Mouse (Mus musculus) ES-E14 (cell line): ENCODE measurements around the gene Specc1l. TPM values are rescaled to one million over a fixed set of nuclear protein-coding genes. Genes with fewer than 3 reads are reported as not detected.
A peak's percentile ranks its signal among the peaks of the same experiment; 100 is the strongest.

Source experiments
- DNase-seq: peaks from one replicate; pipeline ENCODE4 v3.0.0-alpha.2; 2013; ENCODE audit warnings: low read depth, low spot score
- H3K27ac ChIP-seq: 2 replicates; pipeline ENCODE4 v1.5.1; 2012; ENCODE audit warnings: low read depth, mild to moderate bottlenecking, low read length, moderate library complexity, mixed read lengths; ENCODE audit not compliant: poor library complexity, insufficient read depth, severe bottlenecking
- H3K36me3 ChIP-seq: 2 replicates; pipeline ENCODE4 v1.6.1; 2012; ENCODE audit warnings: mild to moderate bottlenecking, low read length, moderate library complexity, mixed read lengths; ENCODE audit not compliant: control insufficient read depth, poor library complexity, insufficient read depth, severe bottlenecking
- H3K4me1 ChIP-seq, 2 experiments: fragments of 150-350 bp in 1 of 2; sonication (generic) in 1 of 2; 2 replicates each; pipeline ENCODE4 v1.6.1; 2012; ENCODE audit warnings: low read length in 2 of 2, mild to moderate bottlenecking in 1 of 2, mixed read lengths in 1 of 2; ENCODE audit not compliant: control insufficient read depth in 2 of 2, insufficient read depth in 2 of 2, poor library complexity in 1 of 2
- H3K4me3 ChIP-seq, 2 experiments: fragments of 150-350 bp in 1 of 2; sonication (generic) in 1 of 2; 2 replicates each; pipeline ENCODE4 v1.5.1; 2012; ENCODE audit warnings: low read length in 2 of 2, low read depth in 1 of 2, mild to moderate bottlenecking in 1 of 2, mixed read lengths in 1 of 2; ENCODE audit not compliant: insufficient read depth in 1 of 2, poor library complexity in 1 of 2, severe bottlenecking in 1 of 2
- H3K9ac ChIP-seq: 2 replicates; pipeline ENCODE4 v1.6.1; 2012; ENCODE audit warnings: low read depth, mild to moderate bottlenecking, low read length, mixed read lengths; ENCODE audit not compliant: poor library complexity, insufficient read depth, severe bottlenecking
- H3K9me3 ChIP-seq: fragments of 150-350 bp; sonication (generic); 2 replicates; pipeline ENCODE4 v1.6.1; 2012; ENCODE audit warnings: low read depth, mild to moderate bottlenecking, low read length; ENCODE audit not compliant: control insufficient read depth, insufficient read depth
- CHD2 ChIP-seq: IDR thresholded peaks from 2 replicates; pipeline ENCODE4 v1.6.1; 2014; ENCODE audit warnings: mild to moderate bottlenecking, low read depth, low read length, inconsistent platforms
- HCFC1 ChIP-seq: IDR thresholded peaks from 2 replicates; pipeline ENCODE4 v1.6.1; 2012; ENCODE audit warnings: low read length, inconsistent platforms, borderline replicate concordance; ENCODE audit not compliant: insufficient read depth
- MAFK ChIP-seq: IDR thresholded peaks from 2 replicates; pipeline ENCODE4 v1.6.1; 2014; ENCODE audit warnings: mild to moderate bottlenecking, low read depth, low read length, inconsistent platforms; ENCODE audit not compliant: insufficient read depth
- ZC3H11A ChIP-seq: IDR thresholded peaks from 2 replicates; pipeline ENCODE4 v1.6.1; 2012; ENCODE audit warnings: low read depth, mild to moderate bottlenecking, inconsistent platforms, low read length, borderline replicate concordance
- ZNF384 ChIP-seq: IDR thresholded peaks from 2 replicates; pipeline ENCODE4 v1.6.1; 2012; ENCODE audit warnings: low read depth, low read length, inconsistent platforms
- in situ Hi-C, 2 experiments: fragments of 600-800 bp; cut with MboI; formaldehyde crosslinking; loops; one replicate each; pipeline ENCODE4 v1.15.1; 2025; ENCODE audit warnings: low sequenced_read_pairs in 2 of 2, inconsistent platforms in 1 of 2; ENCODE audit not compliant: unreplicated experiment in 2 of 2
- total RNA-seq: library from RNA; depleted of rRNA; stranded (reverse); fragments of 300-350 nt; gene quantifications from 2 replicates; pipeline ENCODE4 v1.2.3, GENCODE M21; 2012

Specc1l gene
- total RNA-seq, 1 experiment: 23.5 TPM

GRCm38 (mm10) chr10:75328201-75328704, 116.4 kb downstream of the Specc1l start:
- Histone ChIP-seq H3K4me1 (peaks cover 0 to 3% of the 10 kb centered on the region in 2 experiments; a peak in 1 of 4 replicates), H3K36me3 (no peaks in the 10 kb centered on the region), H3K4me3 (no peak overlapping the region), H3K9ac (no peak overlapping the region), H3K27ac (no peak overlapping the region), H3K9me3 (no peaks in the 10 kb centered on the region)
- DNase-seq: no peak
- TF ChIP-seq CHD2 (no peak), ZC3H11A (no peak), HCFC1 (no peak)
- in situ Hi-C loops: no loop called here

- Histone ChIP-seq H3K4me3 (no peak overlapping the region), H3K9ac (no peak overlapping the region), H3K36me3 (no peaks in the 10 kb centered on the region), H3K9me3 (no peaks in the 10 kb centered on the region), H3K4me1 (peaks cover 0 to 4% of the 10 kb centered on the region in 2 experiments; a peak in 1 of 4 replicates), H3K27ac (no peak overlapping the region)
- DNase-seq: no peak
- TF ChIP-seq CHD2 (no peak), ZC3H11A (no peak), MAFK (no peak)
- in situ Hi-C loops: no loop called here
Observed at GRCm38 (mm10) chr10:75332268-75332667, 120.4 kb downstream of the Specc1l start.

GRCm38 (mm10) chr10:75333176-75333776, 121.4 kb downstream of the Specc1l start:
- TF ChIP-seq ZC3H11A (no peak), ZNF384 (no peak), HCFC1 (no peak), MAFK (no peak)
- no peaks in the 10 kb centered on the region for H3K36me3 ChIP-seq
- no peak overlapping the region for H3K27ac ChIP-seq
- no peaks in the 10 kb centered on the region for H3K9me3 ChIP-seq
- no peak overlapping the region for H3K9ac ChIP-seq
- no peak for DNase-seq
- in situ Hi-C loops: no loop called here
- peak overlapping the region; percentile 2 to 37; a peak in 2 of 4 replicates for H3K4me3 ChIP-seq
- H3K4me1 ChIP-seq: peaks cover 0 to 4% of the 10 kb centered on the region in 2 experiments; a peak in 1 of 4 replicates

GRCm38 (mm10) chr10:75334175-75334574, 122.3 kb downstream of the Specc1l start:
- Histone ChIP-seq H3K4me3 (no peak overlapping the region), H3K9me3 (no peaks in the 10 kb centered on the region), H3K27ac (no peak overlapping the region), H3K9ac (no peak overlapping the region), H3K36me3 (no peaks in the 10 kb centered on the region), H3K4me1 (peaks cover 0 to 4% of the 10 kb centered on the region in 2 experiments; a peak in 1 of 4 replicates)
- no peak for TF ChIP-seq HCFC1
- no peak for TF ChIP-seq ZC3H11A
- TF ChIP-seq ZNF384: no peak
- TF ChIP-seq CHD2: no peak
- TF ChIP-seq MAFK: no peak
- DNase-seq: no peak
- in situ Hi-C loops: no loop called here

- no peak overlapping the region for H3K4me3 ChIP-seq
- in situ Hi-C loops: no loop called here
- H3K4me1 ChIP-seq: peaks cover 0 to 4% of the 10 kb centered on the region in 2 experiments; a peak in 1 of 4 replicates
- no peaks in the 10 kb centered on the region for H3K9me3 ChIP-seq
- no peak overlapping the region for H3K9ac ChIP-seq
- TF ChIP-seq CHD2: no peak
- no peak for TF ChIP-seq ZNF384
- no peak for TF ChIP-seq HCFC1
- no peak for TF ChIP-seq ZC3H11A
- no peak for TF ChIP-seq MAFK
- no peak for DNase-seq
- no peaks in the 10 kb centered on the region for H3K36me3 ChIP-seq
- H3K27ac ChIP-seq: no peak overlapping the region
Observed at GRCm38 (mm10) chr10:75335075-75335474, 123.2 kb downstream of the Specc1l start.
